ENCODE assay signal across 14 mouse cellular contexts in genomic region chr8:126382216-126382615, GRCm38 (mm10). TPM values are rescaled to one million over a fixed set of nuclear protein-coding genes. Genes with fewer than 3 reads are reported as not detected.
A peak's percentile ranks its signal among the peaks of the same experiment; 100 is the strongest.
DNase-seq lines count a peak whose midpoint lies in the region; ATAC-seq lines count a peak whose summit lies in the region.
"Had no signal": no experiment of that assay in that cellular context is flagged by ENCODE, and none has a peak within 500 bp of the region (broad histone marks: within the 10 kb centered on the region; RNA-seq: fewer than 3 reads in every experiment).

No protein-coding gene starts in this region.

- WGBS in limb, embryonic 11.5 days: 42% methylated on average over 14 of the region's 14 CpGs

- no peak overlapping the region for H3K4me2 ChIP-seq in limb, embryonic 11.5 days (ENCODE audit: low read depth, severe bottlenecking)
- H3K4me2 ChIP-seq: embryonic facial prominence, embryonic 13.5 days; limb, embryonic 12.5 days; lung, embryonic 15.5 days; midbrain, embryonic 13.5 days had no signal

- no peaks in the 10 kb centered on the region for H3K36me3 ChIP-seq in limb, embryonic 11.5 days (ENCODE audit: control insufficient read depth, insufficient read depth, low read length)
- H3K36me3 ChIP-seq: embryonic facial prominence, embryonic 13.5 days; limb, embryonic 12.5 days; lung, embryonic 15.5 days; midbrain, embryonic 13.5 days had no signal

- no peak overlapping the region for H3K4me3 ChIP-seq in limb, embryonic 11.5 days (ENCODE audit: low read depth, low read length)
- H3K4me3 ChIP-seq: embryonic facial prominence, embryonic 13.5 days; limb, embryonic 12.5 days; lung, embryonic 15.5 days; midbrain, embryonic 13.5 days had no signal

- no peak for ATAC-seq in limb, embryonic 11.5 days (ENCODE audit: insufficient number of reproducible peaks, low FRiP score, low TSS enrichment, low read depth)
- ATAC-seq in megakaryocyte-erythroid progenitor cell, adult 5-6 weeks (replicated peaks; ENCODE audit: low FRiP score, low TSS enrichment, poor library complexity, severe bottlenecking): no peak
- ATAC-seq: forebrain, postnatal 0 days; midbrain, embryonic 13.5 days had no signal

- DNase-seq in adrenal gland, postnatal 14 days: peak; percentile 46
- DNase-seq in adrenal gland, postnatal 4 days (ENCODE audit: low spot score in 2 of 2): no peak
- DNase-seq in kidney, postnatal 4 days: peak; percentile 74 to 79
- DNase-seq in kidney, adult 9 months: no peak
- DNase-seq in ZHBTc4 (ENCODE audit: low read depth, low spot score): peak; percentile 71
- DNase-seq in limb, embryonic 11.5 days (ENCODE audit: low spot score): peak; percentile 51
- no peak for DNase-seq in right cerebral cortex, postnatal 25 days
- DNase-seq: heart, adult 11 months had no signal

- H3K27me3 ChIP-seq in limb, embryonic 11.5 days (ENCODE audit: control insufficient read depth, insufficient read depth, low read length): no peaks in the 10 kb centered on the region
- H3K27me3 ChIP-seq: embryonic facial prominence, embryonic 13.5 days; limb, embryonic 12.5 days; lung, embryonic 15.5 days had no signal

- no peak overlapping the region for H3K9ac ChIP-seq in limb, embryonic 11.5 days (ENCODE audit: low read length)
- H3K9ac ChIP-seq: embryonic facial prominence, embryonic 13.5 days; forebrain, postnatal 0 days; limb, embryonic 12.5 days; lung, embryonic 15.5 days; midbrain, embryonic 13.5 days had no signal

- no peaks in the 10 kb centered on the region for H3K9me3 ChIP-seq in limb, embryonic 11.5 days (ENCODE audit: control insufficient read depth, low read length)
- H3K9me3 ChIP-seq: embryonic facial prominence, embryonic 13.5 days; limb, embryonic 12.5 days; lung, embryonic 15.5 days; midbrain, embryonic 13.5 days had no signal

- no peak overlapping the region for H3K27ac ChIP-seq in limb, embryonic 11.5 days (replicated peaks; ENCODE audit: low read depth, low read length)
- H3K27ac ChIP-seq: embryonic facial prominence, embryonic 13.5 days; limb, embryonic 12.5 days; lung, embryonic 15.5 days; midbrain, embryonic 13.5 days had no signal

- H3K4me1 ChIP-seq in limb, embryonic 11.5 days (ENCODE audit: control insufficient read depth, insufficient read depth, low read length): no peaks in the 10 kb centered on the region
- H3K4me1 ChIP-seq: embryonic facial prominence, embryonic 13.5 days; limb, embryonic 12.5 days; lung, embryonic 15.5 days; midbrain, embryonic 13.5 days had no signal

RNA-seq across cellular contexts. Expression of gene Coa6, which starts 40.1 kb away (rescaled TPM):
- total RNA-seq in adrenal gland, postnatal 14 days (2021): 31.6 and 37.4 TPM in 2 replicates
- total RNA-seq in adrenal gland, postnatal 4 days (2021): 10 to 100 TPM; 31.5 to 34.7 TPM
- 45.1 and 52.7 TPM in 2 replicates for polyA plus RNA-seq in limb, embryonic 11.5 days (2014; fragmentation: Nextera tagmentation; extraction: Ambion mirVana)
- 31.5 and 34.2 TPM in 2 replicates for total RNA-seq in megakaryocyte-erythroid progenitor cell, adult 5-6 weeks (2014; fragmentation: Nextera tagmentation)
- total RNA-seq in megakaryocyte-erythroid progenitor cell, adult 5-6 weeks (2017): 13.8 and 36.9 TPM in 2 replicates

Comparison
In these comparisons a context has a peak if more than half of its experiments do, and no peak if none do; other contexts are left out.
1. DNase-seq: peak in adrenal gland, postnatal 14 days (single experiment), kidney, postnatal 4 days (2 of 2), ZHBTc4 (single experiment) and limb, embryonic 11.5 days (single experiment); none in adrenal gland, postnatal 4 days (0 of 2), kidney, adult 9 months (single experiment) and right cerebral cortex, postnatal 25 days (single experiment).